Mouse (Mus musculus) R1 (cell line): Measurements from ENCODE around the gene Calm1.

Experiments
- DNase-seq: peaks from one replicate; pipeline ENCODE4 v3.0.0-alpha.2; 2018; ENCODE audit warnings: low read depth, low spot score

Calm1 gene

DNA sequence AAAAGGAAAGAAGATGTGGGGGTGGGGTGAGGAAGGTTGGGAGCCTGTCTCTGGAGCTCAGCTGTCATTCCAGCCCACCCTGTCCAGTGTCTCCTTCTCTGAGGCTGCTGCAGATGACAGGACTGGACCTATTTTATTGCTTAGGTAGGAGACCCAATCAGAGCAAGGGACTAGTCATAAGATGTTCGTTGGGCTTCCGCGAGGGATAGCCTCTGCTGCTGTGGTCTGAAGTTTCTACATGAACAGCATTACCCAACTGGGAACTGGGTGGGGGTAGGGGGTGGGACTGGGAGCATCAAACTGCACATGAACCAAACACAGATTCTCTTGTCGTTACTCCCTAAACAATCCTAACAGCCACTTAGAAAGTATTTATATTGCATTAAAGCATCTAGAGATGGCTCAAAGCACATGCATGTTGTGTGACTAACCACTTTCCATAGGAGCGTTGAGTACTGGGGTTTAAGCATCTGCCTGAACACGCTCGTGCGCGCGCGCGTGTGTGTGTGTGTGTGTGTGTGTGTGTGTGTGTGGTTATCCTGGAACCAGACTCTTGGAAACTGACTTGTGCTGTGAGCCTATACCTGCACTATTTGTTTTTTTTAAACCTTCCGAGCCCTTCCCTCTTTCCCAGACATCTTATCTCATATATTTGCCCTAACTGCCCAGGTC is 23.2 kb downstream of the Calm1 start:
- no peak for DNase-seq

DNA sequence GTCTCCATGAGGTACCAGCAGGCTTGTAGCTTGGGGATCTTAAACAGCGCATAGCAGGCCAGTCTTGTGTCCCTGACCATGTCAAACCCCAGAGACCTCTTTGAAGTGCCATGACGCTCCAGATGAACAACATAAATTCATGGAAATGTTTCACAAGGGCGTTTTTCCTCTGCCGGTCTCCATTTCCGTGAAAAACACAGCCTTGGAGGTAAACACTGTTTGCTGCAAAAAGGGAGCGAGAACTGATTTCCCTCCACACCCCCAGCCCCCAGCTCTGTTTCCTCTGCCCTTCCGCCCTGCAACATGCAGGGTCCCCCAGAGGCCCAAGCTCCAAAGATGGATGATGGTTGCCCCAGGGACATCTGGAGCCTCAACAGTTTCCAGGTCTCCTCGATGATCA is 24.3 kb downstream of the Calm1 start:
- no peak for DNase-seq

DNA sequence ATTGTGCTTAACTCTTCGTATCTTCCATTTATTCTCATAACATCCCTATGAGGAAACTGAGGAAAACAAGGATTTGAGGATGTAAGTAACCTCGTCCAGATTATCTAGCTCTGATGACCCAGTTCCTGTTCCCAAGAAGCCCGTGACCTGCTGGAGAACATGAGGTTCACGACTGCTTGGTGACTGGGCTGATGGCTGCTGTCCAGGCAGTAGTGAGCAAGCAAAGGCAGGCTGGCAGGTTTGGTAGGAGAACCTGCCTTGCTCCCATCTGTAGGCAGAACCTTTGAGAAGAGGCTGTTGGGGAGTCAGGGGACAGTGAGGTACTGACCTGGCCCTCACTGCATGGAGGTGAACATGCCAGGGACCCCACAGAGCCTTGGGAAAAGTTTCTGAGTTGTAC is 26.0 kb downstream of the Calm1 start:
- DNase-seq: no peak

DNA sequence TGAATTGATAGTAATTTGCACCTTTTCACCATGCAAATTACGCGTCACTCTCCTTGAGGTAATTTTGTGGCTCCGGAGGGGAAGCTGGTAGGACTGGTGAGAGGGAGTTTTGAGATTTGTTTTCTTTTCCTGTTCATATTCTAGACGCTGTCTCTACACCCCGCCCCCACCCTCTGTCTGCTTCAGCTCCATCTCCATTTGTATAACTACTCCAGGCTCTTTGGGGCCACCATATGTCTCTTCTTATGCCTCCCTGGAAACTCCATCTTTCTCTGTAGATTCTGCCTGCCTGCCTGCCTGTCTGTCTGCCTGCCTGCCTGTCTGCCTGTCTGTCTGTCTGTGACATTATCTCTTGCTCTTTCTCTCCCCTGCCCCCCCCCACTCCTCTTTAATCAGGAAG is 26.8 kb downstream of the Calm1 start:
- DNase-seq: no peak

DNA sequence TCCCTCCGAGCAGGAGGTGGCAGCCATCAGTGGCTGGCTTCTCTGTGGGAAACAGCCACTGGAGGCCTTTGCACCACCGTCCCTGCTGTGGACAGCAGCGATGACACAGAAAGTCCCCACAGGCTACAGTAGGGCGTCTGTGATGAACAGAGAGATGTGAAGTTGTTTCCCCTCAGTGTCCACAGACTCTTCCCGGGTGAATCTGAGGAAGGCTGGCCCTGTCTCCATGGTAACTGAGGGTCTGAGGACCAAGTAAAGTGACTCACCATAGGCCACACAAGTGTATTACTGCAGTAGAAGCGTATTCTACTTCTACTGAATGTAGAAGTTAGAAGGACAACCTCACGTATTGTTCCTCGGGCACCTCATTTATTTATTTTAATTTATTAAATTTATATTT is 27.4 kb downstream of the Calm1 start:
- peak; percentile 39 for DNase-seq

DNA sequence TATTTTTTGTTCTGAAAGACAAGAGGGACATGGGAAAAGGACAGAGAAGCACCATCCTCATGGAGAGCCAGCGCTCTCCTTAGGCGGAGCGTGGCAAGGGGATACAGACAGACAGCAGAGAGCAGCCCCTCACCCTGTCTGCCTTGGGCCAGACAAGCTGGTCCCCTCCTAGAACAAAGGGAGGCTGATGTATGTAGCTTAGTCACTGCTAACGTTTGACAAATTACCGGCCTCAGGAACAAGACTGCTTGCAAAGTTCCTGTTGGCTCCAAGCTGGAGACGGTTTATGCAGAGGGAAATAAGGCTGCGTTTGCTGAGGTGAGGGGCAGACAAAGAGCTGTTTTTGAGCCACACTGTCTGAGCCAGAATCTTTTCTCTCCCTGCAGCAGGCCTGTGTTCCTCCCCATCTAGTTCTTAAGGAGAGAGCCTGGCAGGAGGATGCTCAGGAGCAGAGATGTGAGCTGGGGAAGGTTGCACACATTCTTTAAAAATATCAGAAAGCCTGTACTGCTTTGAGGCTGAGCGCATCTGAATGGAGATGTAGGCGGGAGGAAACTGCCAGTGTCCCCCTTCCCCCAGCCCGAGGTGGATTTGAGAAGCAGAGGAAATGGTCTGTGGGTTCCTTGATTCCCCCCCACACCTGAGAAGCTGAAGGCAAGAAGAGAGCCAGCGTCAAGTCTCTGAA is 28.9 kb downstream of the Calm1 start:
- DNase-seq: no peak

DNA sequence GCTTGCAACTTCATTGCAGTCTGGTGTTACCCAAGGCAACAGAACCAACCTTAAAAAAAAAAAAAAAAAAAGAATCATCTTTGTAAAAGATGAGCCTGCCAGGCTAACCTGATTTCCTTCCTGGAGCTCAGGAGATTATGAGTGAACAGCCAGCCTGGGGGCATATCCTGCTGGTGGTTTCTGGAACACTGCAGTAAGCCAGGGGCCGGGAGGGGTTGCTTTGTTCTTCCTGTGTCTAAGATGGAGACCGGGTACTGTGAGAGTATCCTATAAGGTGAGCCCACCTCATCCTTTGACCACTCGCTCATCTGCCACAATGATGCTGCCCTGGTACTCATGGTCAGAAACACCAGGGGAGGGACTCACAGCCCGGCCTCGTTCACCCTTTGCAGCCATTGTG is 35.0 kb downstream of the Calm1 start:
- DNase-seq: no peak

DNA sequence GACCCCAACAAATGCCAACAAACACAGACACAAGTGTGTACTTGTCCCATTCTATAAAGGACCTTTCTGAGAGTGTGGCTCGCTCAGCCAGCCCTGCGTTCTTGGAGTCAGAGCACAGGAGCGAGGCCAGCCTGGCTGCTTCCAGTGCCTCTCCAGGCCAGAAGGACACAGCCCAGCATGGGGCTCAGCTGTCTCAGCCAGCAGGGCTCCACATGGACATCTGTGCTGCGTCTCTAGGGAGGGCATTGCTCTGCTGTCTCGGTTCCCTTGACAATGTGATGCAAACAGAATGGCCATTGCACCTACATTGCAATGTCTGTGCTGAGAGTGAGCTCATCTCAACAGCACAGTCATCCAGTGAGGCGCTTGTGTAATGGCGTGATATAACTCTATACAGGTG is 35.7 kb downstream of the Calm1 start:
- no peak for DNase-seq

DNA sequence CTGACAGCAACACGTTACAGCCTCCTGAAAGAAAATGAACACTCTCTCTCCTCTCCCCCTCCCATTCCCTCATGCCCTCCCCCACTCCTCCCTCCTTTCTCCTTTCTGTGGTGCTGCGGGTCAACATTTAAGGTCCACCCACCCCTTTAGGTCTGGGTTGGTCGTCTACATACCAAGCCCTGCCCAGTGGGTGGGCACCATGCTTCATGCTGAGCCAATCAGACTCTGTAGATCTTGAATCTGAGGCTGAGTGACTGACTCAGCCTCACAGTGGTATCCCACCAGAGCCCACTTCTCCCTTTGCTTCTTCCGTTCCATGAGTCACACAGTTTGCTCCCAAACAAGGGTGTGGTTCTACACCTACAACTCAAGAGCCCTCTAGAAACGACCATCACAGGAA is 36.2 kb downstream of the Calm1 start:
- DNase-seq: peak; percentile 92

DNA sequence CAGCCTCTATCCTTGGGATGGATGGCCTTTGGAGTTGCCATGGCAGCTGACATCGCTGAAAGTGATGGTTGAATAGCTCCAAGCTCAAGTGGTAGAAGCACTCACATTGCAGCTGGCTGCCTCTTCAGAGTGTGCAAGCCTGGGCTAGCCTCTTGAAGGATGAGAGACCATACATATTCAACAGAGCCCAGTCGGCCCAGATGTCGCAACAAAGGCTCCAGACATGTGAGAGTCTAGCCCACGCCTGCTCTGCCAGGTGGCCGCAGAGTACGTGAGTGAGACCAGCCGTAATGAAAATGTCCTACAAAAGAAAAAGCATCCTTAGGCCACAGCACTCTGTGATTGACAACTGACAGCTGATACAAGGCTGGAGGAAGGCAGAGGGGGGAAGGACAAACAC is 40.2 kb downstream of the Calm1 start:
- peak; percentile 35 for DNase-seq

DNA sequence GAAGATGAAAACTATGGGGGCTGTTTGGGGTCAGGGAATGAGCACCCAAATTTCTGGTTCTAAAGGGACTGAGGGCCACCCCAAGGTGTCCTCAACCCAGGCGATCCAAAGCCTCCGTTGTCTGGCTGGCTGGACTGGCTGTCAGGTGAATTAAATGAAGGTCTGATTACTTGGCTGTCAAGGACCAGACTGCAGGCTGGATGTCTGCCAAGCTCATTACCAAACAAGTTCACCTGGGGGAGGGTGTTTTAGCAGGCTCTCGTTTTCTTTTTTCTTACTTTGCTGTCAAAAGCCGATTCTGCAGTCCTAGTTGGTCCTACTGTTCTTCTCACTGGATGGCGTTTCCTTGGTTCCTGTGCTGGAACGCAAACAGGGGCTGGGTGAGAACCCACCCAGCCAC is 40.6 kb downstream of the Calm1 start:
- DNase-seq: no peak

DNA sequence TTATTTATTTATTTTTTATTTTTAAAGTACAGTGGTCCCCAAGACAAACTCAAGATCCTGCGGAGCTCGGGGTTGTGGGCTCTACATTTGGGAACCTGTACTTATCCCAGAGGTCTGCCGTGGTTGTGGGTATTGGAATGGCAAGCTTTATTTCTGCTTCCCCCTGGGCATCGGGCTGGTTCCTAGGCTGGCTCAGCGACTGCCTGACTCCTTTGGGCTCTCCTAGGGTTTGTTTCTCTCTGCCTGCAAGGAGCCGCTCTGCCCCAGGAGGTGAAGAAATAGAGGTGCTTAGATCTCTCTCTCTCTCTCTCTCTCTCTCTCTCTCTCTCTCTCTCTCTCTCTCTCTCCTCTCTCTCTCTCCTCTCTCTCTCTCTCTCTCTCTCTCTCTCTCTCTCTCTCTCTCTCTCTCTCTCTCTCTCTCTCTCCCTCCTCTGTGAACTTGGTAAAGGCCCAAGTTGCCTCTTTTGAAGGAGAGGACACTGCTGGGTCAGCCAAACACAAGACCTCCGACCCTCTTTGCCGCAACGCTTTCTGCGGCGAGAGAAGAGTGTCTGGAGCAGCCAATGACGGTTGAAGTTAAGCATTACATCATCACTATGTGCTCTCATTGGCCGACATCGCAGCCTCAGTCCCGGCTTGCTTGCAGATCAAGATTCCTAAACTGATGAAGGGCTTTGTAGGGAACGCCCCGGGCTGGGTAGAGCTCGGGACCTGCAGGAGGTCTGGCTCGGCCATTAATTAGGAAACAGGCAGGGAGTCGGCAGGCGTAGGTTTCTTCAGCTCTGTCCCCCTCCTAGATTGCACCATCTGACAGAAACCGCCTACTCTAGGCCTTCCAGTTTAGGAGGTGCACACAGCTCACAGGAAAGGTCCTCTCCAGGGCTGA is 42.9 kb downstream of the Calm1 start:
- peak; percentile 94 for DNase-seq

DNA sequence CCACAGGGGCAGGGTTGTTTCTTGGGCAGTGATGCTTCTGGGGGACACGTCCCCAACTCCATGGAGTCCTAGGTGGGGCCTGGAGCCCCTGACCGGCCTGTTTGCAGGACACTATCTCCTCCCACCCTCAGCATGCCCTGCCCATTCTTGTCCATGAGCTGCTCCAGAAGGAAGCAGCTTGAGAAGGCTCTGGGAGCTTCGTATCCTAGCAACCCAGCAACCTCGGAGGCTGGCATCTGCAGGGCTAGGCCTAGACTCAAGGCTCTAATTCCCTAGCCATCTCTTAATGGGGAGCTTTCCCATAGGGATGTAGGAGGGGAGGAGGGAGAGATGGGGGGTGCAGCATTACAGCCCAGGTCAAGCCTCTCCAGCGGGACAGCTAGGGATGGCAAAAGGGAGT is 45.3 kb downstream of the Calm1 start:
- DNase-seq: no peak

DNA sequence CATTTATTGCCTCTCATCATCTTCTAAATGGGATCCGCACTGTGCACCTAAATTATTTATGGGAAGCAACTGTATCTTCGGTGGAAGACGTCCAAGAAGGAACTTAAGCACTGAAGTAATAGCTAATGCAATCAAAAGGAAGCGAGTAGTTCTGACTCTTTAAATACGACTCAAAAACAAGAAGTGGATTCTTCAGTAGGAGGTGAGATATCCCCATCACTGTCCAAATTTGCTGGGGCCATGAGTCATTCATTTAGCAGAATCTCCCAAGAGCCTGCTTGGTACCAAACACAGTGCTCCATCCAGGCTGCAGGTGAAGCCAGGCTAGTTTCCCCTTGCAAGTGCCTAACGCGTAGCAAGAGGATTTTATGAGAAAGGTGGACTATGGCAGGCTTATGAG is 49.9 kb downstream of the Calm1 start:
- DNase-seq: no peak

DNA sequence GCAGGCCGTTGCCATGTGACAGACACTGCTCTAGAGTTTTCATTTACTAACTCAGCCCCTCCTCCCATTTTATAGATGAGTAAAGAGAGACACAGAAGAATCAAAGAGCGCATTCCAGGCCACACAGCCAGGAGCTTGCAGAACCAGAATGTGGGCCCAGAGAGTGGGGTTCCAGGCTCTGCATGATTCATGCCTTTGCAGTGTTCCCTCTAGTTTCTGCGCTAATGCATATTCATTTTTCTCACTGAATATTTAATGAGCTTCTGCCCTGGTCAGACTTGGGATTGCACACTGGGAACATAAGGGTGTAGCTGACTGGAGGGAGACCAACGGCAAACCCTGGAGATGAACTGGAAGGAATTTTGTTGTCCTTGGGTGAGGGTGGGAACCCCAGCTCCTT is 55.2 kb downstream of the Calm1 start:
- no peak for DNase-seq

DNA sequence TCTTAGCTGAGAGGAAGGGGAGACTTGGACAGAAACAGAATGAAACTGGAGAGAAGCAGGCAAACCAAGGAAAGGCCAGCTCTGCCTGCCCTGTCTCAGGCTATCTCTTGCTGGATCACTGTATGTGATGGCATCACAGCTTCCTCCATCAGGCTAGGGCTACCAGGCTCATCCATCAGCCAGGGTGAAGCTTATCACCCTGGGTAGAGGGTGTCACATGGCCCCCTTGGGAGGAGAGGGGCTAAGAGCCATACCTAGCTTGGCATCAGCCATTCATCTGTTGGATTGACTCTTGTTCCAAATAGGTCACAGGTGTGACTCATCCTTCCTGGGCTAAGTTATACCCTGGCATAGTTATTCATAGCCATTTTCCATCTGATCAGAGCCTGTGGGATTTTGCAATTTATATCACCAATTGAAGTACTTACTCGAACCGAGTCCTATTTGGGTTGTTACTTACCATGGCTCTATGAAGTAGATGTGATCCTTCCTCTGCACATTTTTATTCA is 56.3 kb downstream of the Calm1 start:
- no peak for DNase-seq

DNA sequence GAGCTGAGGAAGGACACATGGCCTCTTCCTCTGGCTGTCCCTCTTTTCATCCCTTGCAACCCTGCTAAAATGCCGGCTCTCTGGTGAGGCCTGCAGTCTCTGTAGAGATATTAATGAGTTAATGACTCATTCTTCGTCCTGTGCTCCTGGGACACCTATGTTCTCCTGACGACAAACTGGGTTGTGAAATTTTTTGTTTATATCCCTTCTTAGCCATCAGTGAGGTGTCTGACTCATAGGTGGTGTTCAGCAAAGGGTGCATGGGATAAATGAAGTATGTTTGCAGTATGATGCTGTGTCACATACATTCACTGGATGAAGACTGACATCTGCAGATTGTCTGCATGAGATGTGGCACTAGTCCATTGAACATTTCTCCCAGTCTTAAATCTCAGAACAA is 58.5 kb downstream of the Calm1 start:
- DNase-seq: no peak
